Mouse (Mus musculus): ENCODE results near the gene Srsf6.
"Not testable (repeated sequence)": the region's sequence is repeated elsewhere in the genome, so short reads cannot be mapped to it uniquely, and the experiment has no call there.

The Srsf6 gene

GRCm38 (mm10) chr2:162931123-162931673, at the start of gene Srsf6:
Gene Srsf6, plus strand, starts transcription at chr2:162931528.
- DNase-seq: peak; percentile 91 to 95

- no peak for DNase-seq
Observed at GRCm38 (mm10) chr2:162884101-162884500, 47.2 kb upstream of the Srsf6 start.

GRCm38 (mm10) chr2:162887121-162887520, 44.2 kb upstream of the Srsf6 start:
- DNase-seq: no peak

GRCm38 (mm10) chr2:162888677-162889076, 42.7 kb upstream of the Srsf6 start:
- no peak for DNase-seq

GRCm38 (mm10) chr2:162889191-162889590, 42.1 kb upstream of the Srsf6 start:
- DNase-seq: no peak

- no peak for DNase-seq
Observed at GRCm38 (mm10) chr2:162889731-162890130, 41.6 kb upstream of the Srsf6 start.

- not testable (repeated sequence) for DNase-seq
Observed at GRCm38 (mm10) chr2:162892979-162893378, 38.3 kb upstream of the Srsf6 start.

- DNase-seq: not testable (repeated sequence)
Observed at GRCm38 (mm10) chr2:162899256-162899655, 32.1 kb upstream of the Srsf6 start.

- DNase-seq: no peak
Observed at GRCm38 (mm10) chr2:162899880-162900589, 31.3 kb upstream of the Srsf6 start.

GRCm38 (mm10) chr2:162900590-162900916, 30.8 kb upstream of the Srsf6 start:
- DNase-seq: no peak

- DNase-seq: no peak
Observed at GRCm38 (mm10) chr2:162905902-162906301, 25.4 kb upstream of the Srsf6 start.

- no peak for DNase-seq
Observed at GRCm38 (mm10) chr2:162908052-162908491, 23.3 kb upstream of the Srsf6 start.

- no peak for DNase-seq
Observed at GRCm38 (mm10) chr2:162914040-162914439, 17.3 kb upstream of the Srsf6 start.

GRCm38 (mm10) chr2:162914519-162914918, 16.8 kb upstream of the Srsf6 start:
- DNase-seq: no peak

GRCm38 (mm10) chr2:162919926-162920325, 11.4 kb upstream of the Srsf6 start:
- DNase-seq: peak in 1 of 2 experiments; percentile 8

GRCm38 (mm10) chr2:162922183-162922582, 9.1 kb upstream of the Srsf6 start:
- DNase-seq: peak in 1 of 2 experiments; percentile 51

- peak in 1 of 2 experiments; percentile 4 for DNase-seq
Observed at GRCm38 (mm10) chr2:162922834-162923233, 8.5 kb upstream of the Srsf6 start.

GRCm38 (mm10) chr2:162924126-162924525, 7.2 kb upstream of the Srsf6 start:
- DNase-seq: no peak

GRCm38 (mm10) chr2:162927918-162928585, 3.3 kb upstream of the Srsf6 start:
- no peak for DNase-seq

- DNase-seq: no peak
Observed at GRCm38 (mm10) chr2:162929704-162930103, 1.6 kb upstream of the Srsf6 start.

- DNase-seq: peak in 1 of 2 experiments; percentile 3
Observed at GRCm38 (mm10) chr2:162930516-162931122, 709 bp upstream of the Srsf6 start.

- DNase-seq: peak; percentile 73 to 80
Observed at GRCm38 (mm10) chr2:162931674-162932650, 634 bp downstream of the Srsf6 start.
